Mouse (Mus musculus): ENCODE results near the gene Eef2.
"Not testable (repeated sequence)": the region's sequence is repeated elsewhere in the genome, so short reads cannot be mapped to it uniquely, and the experiment has no call there.

GRCm38 (mm10) chr10:81175345-81175701 is 1.1 kb upstream of the Eef2 start:
- not testable (repeated sequence) for TF ChIP-seq EP300 (IDR thresholded peaks at IDR 0.05; ENCODE audit: insufficient read depth, low read depth, low read length); POLR2A (IDR thresholded peaks at IDR 0.05; ENCODE audit: insufficient read depth, low read length); CTCF (IDR thresholded peaks at IDR 0.05; ENCODE audit: low read depth, low read length)

All from ES-Bruce4 (cell line).